Mouse (Mus musculus) embryo, embryonic 11.5 days (tissue): ENCODE data around the gene Zdhhc13.

Experiments used
- DNase-seq: peaks from one replicate; pipeline ENCODE4 v3.0.0-alpha.2; 2012; ENCODE audit warnings: low read depth, low spot score

Zdhhc13 gene

GRCm38 (mm10) chr7:48784773-48785523 is 3.9 kb upstream of the Zdhhc13 start:
- DNase-seq = no peak

DNA sequence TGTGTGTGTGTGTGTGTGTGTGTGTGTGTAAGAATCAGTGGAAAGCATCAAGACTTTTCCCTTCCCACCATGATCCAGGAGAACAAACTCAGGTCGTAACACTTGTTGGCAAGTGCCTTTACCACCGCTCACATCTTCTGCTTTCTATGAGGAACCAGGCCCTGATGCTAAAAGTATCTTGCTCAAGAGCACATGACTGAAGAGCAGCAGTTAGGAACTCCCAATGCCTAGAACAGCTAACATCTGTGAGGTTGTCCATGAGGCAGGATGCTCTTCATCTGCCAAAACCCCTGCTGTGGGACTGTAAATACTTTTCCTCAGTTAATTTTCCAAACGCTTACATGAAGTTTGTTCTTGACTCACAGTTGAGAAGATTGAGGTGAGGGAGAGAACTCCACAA is 455 bp upstream of the Zdhhc13 start:
- no peak for DNase-seq

- no peak for DNase-seq
Observed at GRCm38 (mm10) chr7:48790117-48790516, 1.3 kb downstream of the Zdhhc13 start.

- no peak for DNase-seq
Observed at GRCm38 (mm10) chr7:48791412-48791811, 2.6 kb downstream of the Zdhhc13 start.

- DNase-seq = no peak
Observed at GRCm38 (mm10) chr7:48795130-48795529, 6.3 kb downstream of the Zdhhc13 start.

- no peak for DNase-seq
Observed at GRCm38 (mm10) chr7:48803381-48803780, 14.6 kb downstream of the Zdhhc13 start.

- no peak for DNase-seq
Observed at GRCm38 (mm10) chr7:48806587-48806986, 17.8 kb downstream of the Zdhhc13 start.

DNA sequence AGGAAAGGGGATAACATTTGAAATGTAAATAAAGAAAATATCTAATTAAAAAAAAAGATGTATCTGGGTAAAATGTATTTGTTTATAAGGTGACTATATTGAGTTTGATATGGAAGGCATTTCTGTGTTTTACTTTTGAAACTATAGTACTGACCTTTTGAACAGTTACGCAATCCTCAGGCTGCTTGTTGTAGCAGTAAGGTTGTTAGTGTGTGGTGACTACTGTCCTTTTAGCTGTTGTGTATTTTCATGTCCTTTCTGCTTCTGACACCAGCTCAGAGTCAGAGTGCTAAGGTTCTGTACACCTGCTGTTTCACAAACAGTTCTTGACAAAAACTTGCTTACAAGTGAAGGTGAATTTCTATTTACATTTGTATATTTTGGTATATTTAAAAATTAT is 21.8 kb downstream of the Zdhhc13 start:
- DNase-seq = no peak

- no peak for DNase-seq
Observed at GRCm38 (mm10) chr7:48812358-48812757, 23.6 kb downstream of the Zdhhc13 start.

DNA sequence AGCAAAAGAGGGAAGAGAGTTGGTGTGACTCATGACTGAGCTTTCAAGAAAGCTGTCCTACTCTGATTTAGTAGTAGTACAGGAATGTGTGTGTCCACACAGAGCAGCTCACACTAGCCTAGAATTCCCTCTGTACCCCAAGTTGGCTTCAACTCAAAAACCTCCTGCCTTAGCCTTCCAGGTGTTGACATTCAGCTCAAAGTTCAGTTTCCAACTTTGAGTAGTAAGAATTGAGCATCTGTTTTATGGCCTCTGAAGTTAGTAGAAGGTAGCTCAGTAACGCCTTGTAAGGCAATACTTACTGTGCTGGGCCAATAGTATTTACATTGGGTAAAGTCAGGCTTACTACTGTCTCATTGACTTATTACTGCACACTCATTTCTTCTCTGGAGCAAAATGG is 24.8 kb downstream of the Zdhhc13 start:
- DNase-seq = no peak

DNA sequence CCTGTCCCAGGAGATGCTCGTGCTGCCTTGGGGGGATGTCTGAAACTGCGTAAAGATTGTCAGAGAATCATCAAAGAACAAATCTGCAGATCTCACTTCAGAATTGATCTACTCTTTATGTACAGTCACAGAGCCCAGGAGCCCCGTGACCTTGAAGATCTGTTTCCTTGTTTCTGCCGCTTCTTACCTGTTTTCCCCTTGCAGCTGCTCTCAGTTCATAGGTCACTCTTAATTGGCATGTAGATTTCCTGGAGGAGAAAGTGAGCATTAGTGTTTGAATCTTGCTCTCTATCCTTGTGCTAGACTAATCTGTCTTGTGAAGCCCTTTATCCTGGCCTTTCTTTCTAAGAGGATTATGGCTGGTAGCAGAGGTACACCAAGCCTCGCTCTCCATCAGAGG is 32.9 kb downstream of the Zdhhc13 start:
- DNase-seq = no peak

DNA sequence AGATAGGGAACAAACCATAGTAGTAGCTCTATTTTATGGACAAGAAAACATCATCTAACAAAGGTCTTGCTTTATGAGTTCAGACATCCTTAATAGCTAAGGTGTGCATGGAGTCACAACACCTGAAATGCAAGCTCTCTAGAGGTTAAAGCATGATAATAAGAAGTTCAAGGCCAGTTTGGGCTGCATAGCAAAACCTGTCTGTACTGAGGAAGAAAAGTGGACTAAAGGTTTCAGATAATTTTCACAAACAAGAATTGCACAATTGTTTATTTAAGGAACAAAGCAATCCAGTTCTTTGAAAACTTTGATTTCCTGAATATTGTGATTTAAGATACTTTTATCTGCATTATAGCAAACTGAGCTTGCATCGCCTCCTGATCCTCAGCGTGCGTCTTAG is 34.8 kb downstream of the Zdhhc13 start:
- DNase-seq = no peak

GRCm38 (mm10) chr7:48824671-48825070 is 35.9 kb downstream of the Zdhhc13 start:
- DNase-seq = no peak

GRCm38 (mm10) chr7:48825170-48825569 is 36.4 kb downstream of the Zdhhc13 start:
- DNase-seq = no peak

DNA sequence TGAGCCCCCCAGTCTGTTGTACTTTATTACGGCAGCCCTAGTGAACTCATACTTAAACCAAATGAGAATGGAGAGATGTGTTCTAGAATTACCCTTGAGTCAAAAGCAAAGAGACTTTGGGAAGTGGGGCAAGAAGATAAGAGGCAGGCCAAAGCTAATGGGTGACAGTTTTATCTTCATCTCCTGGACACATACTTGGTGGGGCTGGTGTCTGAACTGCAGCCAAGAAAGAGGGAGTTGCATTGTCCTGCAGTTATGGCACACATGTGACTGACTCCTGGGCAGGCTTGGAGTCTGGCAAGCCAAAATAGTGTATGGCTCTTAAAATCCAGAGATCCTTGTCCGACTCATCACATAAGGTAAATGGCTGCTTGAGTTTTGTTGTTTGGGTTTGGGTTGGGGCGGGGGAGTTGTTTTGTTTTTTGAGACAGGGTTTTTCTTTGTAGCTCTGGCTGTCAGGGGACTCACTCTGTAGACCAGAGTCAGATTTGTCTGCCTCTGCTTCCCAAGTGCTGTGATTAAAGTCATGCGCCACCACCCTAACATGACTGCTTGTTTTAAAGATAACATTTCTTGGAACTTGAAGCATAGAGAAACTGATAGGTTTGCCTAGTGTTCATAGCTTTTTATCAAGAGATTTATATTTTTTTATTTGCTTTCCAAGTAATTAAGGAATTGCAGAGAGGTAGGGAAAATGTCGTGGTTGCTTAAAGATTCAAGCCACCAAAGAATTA is 40.5 kb downstream of the Zdhhc13 start:
- DNase-seq = no peak

DNA sequence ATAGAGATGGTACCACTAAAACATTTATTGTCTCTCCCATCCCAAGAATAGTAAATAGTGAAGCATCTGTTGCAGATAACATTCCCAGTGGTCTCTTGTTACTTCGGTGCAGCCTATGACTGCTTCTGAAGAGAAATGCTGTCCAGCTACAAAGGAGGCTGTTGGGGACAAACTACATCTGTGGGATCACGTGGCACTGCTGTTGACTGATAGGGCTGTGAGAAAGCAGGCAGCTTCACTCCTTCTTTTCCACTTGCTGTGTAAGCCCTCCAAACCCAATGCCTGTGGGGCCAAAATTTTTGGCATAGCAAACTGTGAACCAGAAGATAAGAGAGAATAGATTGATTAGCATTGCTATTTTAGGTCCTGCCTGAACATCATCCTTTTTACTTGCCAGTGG is 41.6 kb downstream of the Zdhhc13 start:
- no peak for DNase-seq

GRCm38 (mm10) chr7:48832735-48833134 is 43.9 kb downstream of the Zdhhc13 start:
- DNase-seq = no peak

DNA sequence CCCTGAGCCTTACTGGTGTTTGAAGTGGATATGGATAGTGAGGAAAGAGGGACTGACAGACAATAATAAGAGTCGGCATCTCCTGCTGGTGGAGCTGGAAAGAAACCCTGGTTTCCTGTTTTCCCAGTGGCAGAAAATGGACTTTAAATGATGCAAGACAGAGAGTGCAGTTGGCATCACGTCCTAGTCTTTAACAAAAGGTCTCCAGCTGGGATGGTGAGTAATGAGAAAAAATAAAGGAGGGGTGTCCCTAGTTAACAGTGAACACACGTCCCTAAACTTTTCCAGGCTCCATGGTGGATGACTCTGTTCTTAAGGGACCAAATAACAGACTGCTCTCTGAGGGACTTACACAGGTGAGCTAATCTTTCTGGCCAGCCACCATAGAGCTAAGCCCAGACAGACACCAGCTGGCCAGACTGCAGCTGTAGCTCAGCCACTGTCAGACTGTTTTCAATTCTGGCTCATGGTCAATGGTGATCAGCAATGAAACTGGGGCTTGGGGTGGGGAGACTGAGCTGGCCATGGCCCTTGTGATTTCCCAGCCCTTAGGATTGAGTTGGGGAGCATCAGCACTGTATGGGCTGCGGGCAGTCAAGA is 45.7 kb downstream of the Zdhhc13 start:
- no peak for DNase-seq

DNA sequence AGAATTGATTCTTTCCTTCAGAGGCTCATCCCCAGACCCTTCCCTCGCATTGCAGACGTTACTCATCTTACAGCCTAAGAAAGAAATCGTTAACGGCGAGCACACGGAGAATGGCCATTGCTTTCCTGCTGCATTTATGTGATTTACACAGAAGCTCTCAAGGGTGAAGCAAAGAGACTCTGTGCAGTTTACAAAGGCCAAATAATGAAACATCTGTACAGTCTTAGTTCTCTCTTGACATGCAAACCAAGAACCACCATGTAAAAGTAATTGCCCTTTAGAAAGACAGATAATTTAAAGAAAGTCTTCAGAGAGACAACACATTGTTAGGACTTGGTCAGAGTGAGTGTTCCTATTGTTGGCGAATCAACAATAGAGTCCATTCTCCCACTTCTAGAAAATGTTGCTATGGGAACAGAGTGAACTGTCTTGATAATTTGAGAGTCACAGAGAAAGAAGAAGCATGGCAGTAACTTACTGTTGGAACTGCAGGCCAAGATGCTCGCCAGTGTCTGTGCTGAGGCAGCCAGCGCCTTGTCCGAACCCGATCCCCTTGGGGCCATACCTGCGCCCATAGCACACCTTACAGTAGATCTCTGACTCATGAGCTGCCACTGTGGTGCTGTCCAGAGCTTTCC is 46.3 kb downstream of the Zdhhc13 start:
- no peak for DNase-seq

DNA sequence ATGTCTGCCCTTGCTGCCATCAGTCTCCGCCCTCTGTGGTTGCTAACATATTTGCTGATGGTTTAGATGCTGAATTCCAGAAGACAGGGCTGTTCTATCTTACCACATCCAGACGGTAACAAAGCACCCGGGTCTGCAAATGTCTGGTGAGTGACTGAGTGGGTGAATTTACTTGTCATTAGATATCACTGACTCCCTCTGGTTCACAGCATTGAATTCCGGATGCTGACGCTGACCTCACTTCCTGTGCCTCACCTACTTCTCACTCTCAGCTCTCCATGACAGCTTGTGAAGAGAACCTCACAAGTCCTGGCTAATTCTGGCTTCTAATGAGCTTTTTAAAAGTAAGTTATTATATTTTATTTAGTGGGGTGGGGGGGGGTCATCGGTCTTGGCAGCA is 48.1 kb downstream of the Zdhhc13 start:
- no peak for DNase-seq

GRCm38 (mm10) chr7:48838434-48838833 is 49.6 kb downstream of the Zdhhc13 start:
- no peak for DNase-seq

DNA sequence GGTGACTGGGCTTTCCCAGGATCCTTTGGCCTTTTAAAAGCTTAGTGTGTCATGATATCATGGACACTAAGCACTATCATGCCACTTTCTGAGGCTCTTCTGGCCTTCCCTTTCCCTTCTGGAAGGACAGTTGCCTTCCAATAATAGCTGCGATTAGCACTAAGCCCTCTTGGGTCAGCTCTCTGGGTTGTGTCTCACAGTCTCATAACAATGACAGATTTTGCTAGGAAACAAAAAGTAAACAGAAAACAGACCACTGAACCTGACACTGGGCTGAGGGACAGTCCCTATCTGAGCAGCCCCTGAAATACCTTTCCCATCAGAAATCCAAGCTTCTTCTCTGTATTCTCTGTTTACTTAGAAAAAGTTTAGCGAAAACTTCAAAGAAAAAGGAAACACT is 51.7 kb downstream of the Zdhhc13 start:
- no peak for DNase-seq
